Mouse (Mus musculus): ENCODE data around the gene Wnt10b.

DNA sequence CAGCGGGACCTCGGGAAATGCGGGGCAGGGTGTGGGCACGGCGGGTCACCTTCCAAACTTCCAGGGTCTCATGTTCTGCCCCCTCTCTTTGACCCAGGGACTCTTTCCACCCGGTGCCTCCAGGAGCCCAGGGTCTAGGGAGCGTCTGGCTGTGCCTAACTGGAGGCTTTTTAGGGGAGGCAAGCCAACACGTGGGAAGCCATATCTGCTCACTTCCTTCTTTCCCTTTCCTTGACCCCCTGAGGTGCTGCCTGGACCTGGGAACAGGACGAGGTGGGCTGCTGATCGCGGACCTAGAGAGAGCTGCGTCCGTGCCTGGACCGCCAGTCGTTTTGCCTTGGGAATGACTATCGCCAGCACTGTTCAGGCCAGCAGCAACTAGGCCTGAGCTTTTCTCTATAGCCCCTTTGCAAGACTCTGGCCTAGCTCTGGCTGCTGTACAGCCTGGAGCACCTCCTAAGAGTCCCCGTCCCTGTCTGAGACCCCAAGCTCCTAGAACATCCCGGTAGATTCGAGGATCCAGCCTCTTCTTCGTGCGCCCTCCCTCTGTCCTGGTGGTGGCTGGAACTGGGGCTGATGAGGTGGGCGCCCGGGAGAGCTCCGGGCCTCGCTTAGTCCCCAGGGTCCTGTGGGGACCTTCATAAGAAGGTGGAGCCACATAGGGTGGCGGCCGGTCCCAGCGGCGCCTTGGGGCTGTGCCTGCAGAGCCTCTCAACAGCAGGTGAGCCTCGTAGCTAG lies 28.3 kb upstream of the Wnt10b start:
- TF ChIP-seq GATA1 (IDR thresholded peaks at IDR 0.05; ENCODE audit: borderline replicate concordance, low read length), result no peak
- TF ChIP-seq FLI1 (IDR thresholded peaks at IDR 0.05; ENCODE audit: low read length), result no peak
